Mouse (Mus musculus): ENCODE measurements at regions not wholly inside any gene's neighbourhood (a gene's known extent, or its start where the extent isn't known, plus 50 kb on each side); places are given as distances from the start of the nearest gene placed in this dataset.

- H3K27ac ChIP-seq (ENCODE audit: low read length) = no peak overlapping the region
- no peak overlapping the region for H3K4me3 ChIP-seq (ENCODE audit: low read depth, low read length)
- H3K4me2 ChIP-seq (ENCODE audit: low read length) = no peak overlapping the region
- H3K9ac ChIP-seq (ENCODE audit: low read depth, low read length) = no peak overlapping the region
- no peak for ATAC-seq
- no peaks in the 10 kb centered on the region for H3K36me3 ChIP-seq (ENCODE audit: control insufficient read depth, insufficient read depth, low read length)
- H3K9me3 ChIP-seq (replicated peaks; ENCODE audit: control insufficient read depth, low read length, poor library complexity, severe bottlenecking) = no peaks in the 10 kb centered on the region
- WGBS = 60% methylated on average over 2 of the region's 2 CpGs
- H3K4me1 ChIP-seq (ENCODE audit: control insufficient read depth, insufficient read depth, low read length) = no peaks in the 10 kb centered on the region
- no peaks in the 10 kb centered on the region for H3K27me3 ChIP-seq (ENCODE audit: control insufficient read depth, insufficient read depth, low read depth, low read length)
These were observed 485.4 kb downstream of the 1700129C05Rik start for GRCm38 (mm10) chr14:58657263-58657662.

DNA sequence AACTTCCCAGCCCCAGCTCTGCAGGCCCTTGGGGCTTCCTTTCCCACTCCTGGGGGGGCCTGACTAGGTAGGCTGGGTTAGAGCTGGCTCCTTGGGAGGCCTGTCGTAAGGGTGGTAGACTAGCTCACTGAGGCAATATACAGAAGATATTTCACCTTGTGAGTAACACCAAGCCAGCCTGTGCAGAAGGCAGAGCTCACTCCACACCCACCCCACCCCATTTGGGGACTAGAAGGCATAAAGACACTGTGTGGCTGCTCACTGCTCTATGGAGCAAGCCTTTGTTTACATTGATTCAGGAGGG, 485.8 kb downstream of the 1700129C05Rik start:
- H3K4me1 ChIP-seq (ENCODE audit: control insufficient read depth, insufficient read depth, low read length) = no peaks in the 10 kb centered on the region
- no peak overlapping the region for H3K4me2 ChIP-seq (ENCODE audit: low read length)
- no peaks in the 10 kb centered on the region for H3K9me3 ChIP-seq (replicated peaks; ENCODE audit: control insufficient read depth, low read length, poor library complexity, severe bottlenecking)
- H3K27ac ChIP-seq (ENCODE audit: low read length) = no peak overlapping the region
- no peak overlapping the region for H3K4me3 ChIP-seq (ENCODE audit: low read depth, low read length)
- H3K36me3 ChIP-seq (ENCODE audit: control insufficient read depth, insufficient read depth, low read length) = no peaks in the 10 kb centered on the region
- no peak for ATAC-seq
- no peaks in the 10 kb centered on the region for H3K27me3 ChIP-seq (ENCODE audit: control insufficient read depth, insufficient read depth, low read depth, low read length)
- WGBS = 7% methylated on average over 1 of the region's 1 CpGs
- no peak overlapping the region for H3K9ac ChIP-seq (ENCODE audit: low read depth, low read length)

DNA sequence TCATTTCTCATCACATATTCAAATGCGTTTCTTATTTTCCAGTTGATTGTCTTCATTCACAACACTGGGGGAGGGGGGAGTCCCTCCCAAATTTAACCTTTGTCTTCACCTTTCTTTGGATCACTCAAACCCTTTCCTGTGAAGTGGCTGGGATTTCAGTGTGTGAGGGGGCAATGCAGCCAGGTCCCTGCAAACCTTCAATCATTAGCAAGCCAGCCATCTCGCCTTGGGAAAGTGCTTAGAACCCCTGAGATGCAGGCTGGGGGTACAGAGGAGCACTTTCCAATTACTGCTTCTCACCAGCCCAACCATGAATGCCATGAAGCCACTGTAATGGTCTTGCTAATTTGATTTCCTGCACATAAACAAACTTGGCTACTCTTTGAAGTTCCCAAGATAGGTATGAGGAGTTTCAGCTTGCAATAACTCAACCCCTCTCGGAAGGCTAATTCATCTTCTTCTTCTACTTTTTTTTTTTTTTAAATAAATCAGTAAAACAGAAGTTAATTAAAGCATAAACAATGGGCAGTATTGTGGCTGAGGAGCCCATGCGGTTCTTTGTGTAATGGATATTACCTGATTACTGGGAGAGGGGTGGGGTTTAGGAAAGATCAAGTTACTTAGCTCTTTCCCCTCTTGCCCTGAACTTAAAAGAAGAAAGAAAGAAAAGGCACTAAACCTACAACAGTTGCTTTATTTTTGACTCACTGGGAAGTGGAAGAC, 486.3 kb downstream of the 1700129C05Rik start:
- H3K9ac ChIP-seq (ENCODE audit: low read depth, low read length) = no peak overlapping the region
- WGBS = 26% methylated on average over 4 of the region's 4 CpGs

DNA sequence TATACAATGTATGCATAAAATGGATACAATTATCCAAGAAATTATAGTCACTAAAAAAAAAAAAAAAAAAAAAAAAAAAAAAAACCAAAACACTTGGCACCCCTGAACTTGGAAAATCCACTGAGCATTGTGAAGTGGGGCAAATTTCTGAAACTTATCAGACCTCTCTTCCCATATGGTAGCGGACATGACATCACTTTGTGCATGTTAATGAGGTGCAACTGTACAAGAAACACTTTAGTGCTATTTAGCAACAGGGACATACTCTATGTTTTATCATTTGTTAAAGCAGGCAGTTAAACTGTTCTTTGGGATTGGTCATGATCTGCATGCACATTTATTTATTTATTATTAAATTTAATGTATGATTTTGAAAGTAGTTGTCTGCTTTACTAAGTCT, 489.7 kb downstream of the 1700129C05Rik start:
- Histone ChIP-seq H3K27ac (ENCODE audit: low read length) (no peak overlapping the region), H3K9me3 (replicated peaks; ENCODE audit: control insufficient read depth, low read length, poor library complexity, severe bottlenecking) (no peaks in the 10 kb centered on the region), H3K27me3 (ENCODE audit: control insufficient read depth, insufficient read depth, low read depth, low read length) (no peaks in the 10 kb centered on the region), H3K4me2 (ENCODE audit: low read length) (no peak overlapping the region), H3K9ac (ENCODE audit: low read depth, low read length) (no peak overlapping the region), H3K4me3 (ENCODE audit: low read depth, low read length) (no peak overlapping the region), H3K36me3 (ENCODE audit: control insufficient read depth, insufficient read depth, low read length) (no peaks in the 10 kb centered on the region), H3K4me1 (ENCODE audit: control insufficient read depth, insufficient read depth, low read length) (no peaks in the 10 kb centered on the region; the same call in 1 of the 2 replicates)
- 95% methylated on average over 1 of the region's 1 CpGs for WGBS
- ATAC-seq = no peak

More for the DNA sequence above, 486.3 kb downstream of the 1700129C05Rik start:
- Histone ChIP-seq H3K4me3 (ENCODE audit: low read depth, low read length) (no peak overlapping the region), H3K27me3 (ENCODE audit: control insufficient read depth, insufficient read depth, low read depth, low read length) (no peaks in the 10 kb centered on the region), H3K27ac (ENCODE audit: low read length) (no peak overlapping the region), H3K4me2 (ENCODE audit: low read length) (no peak overlapping the region), H3K9me3 (replicated peaks; ENCODE audit: control insufficient read depth, low read length, poor library complexity, severe bottlenecking) (no peaks in the 10 kb centered on the region), H3K36me3 (ENCODE audit: control insufficient read depth, insufficient read depth, low read length) (no peaks in the 10 kb centered on the region), H3K4me1 (ENCODE audit: control insufficient read depth, insufficient read depth, low read length) (no peaks in the 10 kb centered on the region; the same call in 1 of the 2 replicates)
- no peak for ATAC-seq

- ATAC-seq = no peak
- Histone ChIP-seq H3K4me2 (ENCODE audit: low read length) (no peak overlapping the region), H3K27me3 (ENCODE audit: control insufficient read depth, insufficient read depth, low read depth, low read length) (no peaks in the 10 kb centered on the region), H3K36me3 (ENCODE audit: control insufficient read depth, insufficient read depth, low read length) (no peaks in the 10 kb centered on the region), H3K4me1 (ENCODE audit: control insufficient read depth, insufficient read depth, low read length) (no peaks in the 10 kb centered on the region; the same call in 1 of the 2 replicates), H3K9ac (ENCODE audit: low read depth, low read length) (no peak overlapping the region), H3K4me3 (ENCODE audit: low read depth, low read length) (no peak overlapping the region), H3K27ac (ENCODE audit: low read length) (no peak overlapping the region), H3K9me3 (replicated peaks; ENCODE audit: control insufficient read depth, low read length, poor library complexity, severe bottlenecking) (no peaks in the 10 kb centered on the region)
- WGBS = 75% methylated on average over 3 of the region's 3 CpGs
These were observed 490.7 kb downstream of the 1700129C05Rik start for GRCm38 (mm10) chr14:58652004-58652403.

DNA sequence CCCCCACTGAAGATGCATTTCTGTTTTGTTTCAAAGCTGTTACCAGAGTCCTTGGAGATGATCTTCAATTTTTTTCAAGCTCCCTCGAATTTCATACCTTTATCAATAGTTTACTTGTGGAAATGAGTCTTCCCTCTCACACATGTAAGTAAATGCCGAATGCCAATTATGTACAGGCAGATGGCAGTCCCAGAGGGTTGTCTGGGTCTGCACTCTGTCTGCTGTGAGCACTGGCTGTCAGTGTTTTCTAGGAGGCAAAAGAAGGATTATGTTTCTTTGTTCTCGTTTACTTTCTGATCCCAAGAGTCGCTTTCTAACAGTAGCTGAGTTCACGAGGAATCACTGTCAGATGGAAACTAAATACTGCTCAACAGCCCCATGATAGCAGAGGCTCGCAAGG, 491.5 kb downstream of the 1700129C05Rik start:
- H3K27ac ChIP-seq (ENCODE audit: low read length) = no peak overlapping the region
- no peak for ATAC-seq
- H3K4me1 ChIP-seq (ENCODE audit: control insufficient read depth, insufficient read depth, low read length) = no peaks in the 10 kb centered on the region; the same call in 1 of the 2 replicates
- no peaks in the 10 kb centered on the region for H3K27me3 ChIP-seq (ENCODE audit: control insufficient read depth, insufficient read depth, low read depth, low read length)
- no peak overlapping the region for H3K4me3 ChIP-seq (ENCODE audit: low read depth, low read length)
- WGBS = 21% methylated on average over 6 of the region's 6 CpGs
- no peak overlapping the region for H3K9ac ChIP-seq (ENCODE audit: low read depth, low read length)
- no peaks in the 10 kb centered on the region for H3K9me3 ChIP-seq (replicated peaks; ENCODE audit: control insufficient read depth, low read length, poor library complexity, severe bottlenecking)
- H3K36me3 ChIP-seq (ENCODE audit: control insufficient read depth, insufficient read depth, low read length) = no peaks in the 10 kb centered on the region
- H3K4me2 ChIP-seq (ENCODE audit: low read length) = no peak overlapping the region

- H3K9ac ChIP-seq (ENCODE audit: low read depth, low read length) = no peak overlapping the region
- 78% methylated on average over 7 of the region's 7 CpGs for WGBS
- no peaks in the 10 kb centered on the region for H3K27me3 ChIP-seq (ENCODE audit: control insufficient read depth, insufficient read depth, low read depth, low read length)
- H3K4me3 ChIP-seq (ENCODE audit: low read depth, low read length) = no peak overlapping the region
- peaks cover 3% of the 10 kb centered on the region; the same call in 1 of the 2 replicates for H3K4me1 ChIP-seq (ENCODE audit: control insufficient read depth, insufficient read depth, low read length)
- no peak for ATAC-seq
- no peak overlapping the region for H3K27ac ChIP-seq (ENCODE audit: low read length)
- no peaks in the 10 kb centered on the region for H3K9me3 ChIP-seq (replicated peaks; ENCODE audit: control insufficient read depth, low read length, poor library complexity, severe bottlenecking)
- H3K36me3 ChIP-seq (ENCODE audit: control insufficient read depth, insufficient read depth, low read length) = no peaks in the 10 kb centered on the region
- H3K4me2 ChIP-seq (ENCODE audit: low read length) = no peak overlapping the region
These were observed 504.4 kb downstream of the 1700129C05Rik start for GRCm38 (mm10) chr14:58638337-58638696.

DNA sequence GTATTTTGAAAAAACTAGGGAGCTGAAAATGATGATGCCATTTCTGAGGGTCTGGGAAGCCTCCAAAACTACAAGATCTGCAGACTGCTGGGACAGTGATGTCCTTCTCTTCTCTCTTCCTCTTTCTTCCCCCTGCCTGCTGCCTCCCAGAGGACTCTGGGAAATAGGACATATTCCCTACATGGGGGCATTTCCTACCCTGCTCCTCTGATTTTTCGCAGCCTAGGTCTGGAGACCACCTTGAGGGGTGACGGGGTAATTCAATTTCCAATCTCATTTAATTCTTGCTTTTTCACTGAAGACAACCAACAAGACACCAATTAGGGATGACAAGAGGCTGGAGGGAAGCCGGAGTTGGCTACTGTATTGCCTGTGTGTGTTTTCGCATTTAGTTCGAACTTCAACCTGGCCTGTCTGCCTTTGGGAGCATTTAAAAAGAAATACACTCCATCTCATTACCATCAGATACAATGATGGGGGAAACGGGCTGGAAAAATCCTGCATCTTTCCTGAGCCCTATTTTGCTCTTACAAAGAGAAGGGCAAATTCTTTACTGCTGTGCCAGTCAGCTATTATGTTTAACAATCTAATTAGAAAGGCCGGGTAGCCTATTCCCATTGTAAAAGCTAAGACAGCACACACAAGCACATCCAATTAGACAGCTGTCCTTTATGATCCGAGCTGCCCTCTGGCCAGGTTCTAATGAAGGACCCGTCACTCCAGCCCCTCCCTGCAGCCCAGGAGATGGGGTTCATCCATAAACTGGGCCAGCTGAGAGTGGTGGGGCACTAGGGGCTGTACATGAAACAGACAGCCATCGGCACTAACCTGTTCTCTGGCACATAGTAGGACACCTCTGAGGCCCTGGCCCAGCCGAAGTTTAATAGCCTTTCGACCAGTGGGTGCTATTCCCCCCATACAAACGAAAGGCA, 505.0 kb downstream of the 1700129C05Rik start:
- H3K27me3 ChIP-seq (ENCODE audit: control insufficient read depth, insufficient read depth, low read depth, low read length) = no peaks in the 10 kb centered on the region
- H3K4me3 ChIP-seq (ENCODE audit: low read depth, low read length) = no peak overlapping the region
- no peaks in the 10 kb centered on the region for H3K9me3 ChIP-seq (replicated peaks; ENCODE audit: control insufficient read depth, low read length, poor library complexity, severe bottlenecking)
- no peak overlapping the region for H3K4me2 ChIP-seq (ENCODE audit: low read length)
- peaks cover 3% of the 10 kb centered on the region; the same call in 1 of the 2 replicates for H3K4me1 ChIP-seq (ENCODE audit: control insufficient read depth, insufficient read depth, low read length)
- WGBS = 29% methylated on average over 13 of the region's 13 CpGs
- no peak overlapping the region for H3K9ac ChIP-seq (ENCODE audit: low read depth, low read length)
- no peaks in the 10 kb centered on the region for H3K36me3 ChIP-seq (ENCODE audit: control insufficient read depth, insufficient read depth, low read length)
- H3K27ac ChIP-seq (ENCODE audit: low read length) = no peak overlapping the region
- peak; percentile 62 for ATAC-seq

DNA sequence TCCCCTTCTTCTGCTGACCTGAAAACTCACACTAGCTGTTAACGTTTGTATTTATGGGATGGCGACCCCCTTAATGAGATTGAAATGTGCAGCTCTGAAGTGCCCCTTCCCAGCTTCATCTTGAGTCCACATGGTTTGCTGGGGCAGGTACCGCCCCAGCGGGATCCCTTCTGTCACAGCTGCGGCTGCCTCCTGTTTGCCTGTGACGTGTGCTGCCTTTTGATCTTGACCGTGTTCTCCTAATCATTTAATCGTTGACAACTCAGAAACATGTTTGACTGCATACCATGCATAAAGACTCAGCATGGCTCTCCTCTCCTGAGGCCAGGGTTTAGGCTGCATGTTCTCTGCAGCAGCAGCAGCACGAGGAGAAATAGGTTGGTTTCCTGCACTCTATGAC, 511.5 kb downstream of the 1700129C05Rik start:
- 22% methylated on average over 9 of the region's 9 CpGs for WGBS
- H3K4me1 ChIP-seq (ENCODE audit: control insufficient read depth, insufficient read depth, low read length) = peaks cover 2% of the 10 kb centered on the region; the same call in 1 of the 2 replicates
- H3K4me3 ChIP-seq (ENCODE audit: low read depth, low read length) = no peak overlapping the region
- no peaks in the 10 kb centered on the region for H3K36me3 ChIP-seq (ENCODE audit: control insufficient read depth, insufficient read depth, low read length)
- H3K27me3 ChIP-seq (ENCODE audit: control insufficient read depth, insufficient read depth, low read depth, low read length) = no peaks in the 10 kb centered on the region
- H3K27ac ChIP-seq (ENCODE audit: low read length) = no peak overlapping the region
- H3K9ac ChIP-seq (ENCODE audit: low read depth, low read length) = no peak overlapping the region
- no peak for ATAC-seq
- H3K4me2 ChIP-seq (ENCODE audit: low read length) = 0 out of 2 replicates have a peak overlapping the region, but pooled peaks have one; percentile 6
- no peaks in the 10 kb centered on the region for H3K9me3 ChIP-seq (replicated peaks; ENCODE audit: control insufficient read depth, low read length, poor library complexity, severe bottlenecking)
